Mouse (Mus musculus): ENCODE measurements at regions not wholly inside any gene's neighbourhood (a gene's known extent, or its start where the extent isn't known, plus 50 kb on each side); places are given as distances from the start of the nearest gene placed in this dataset.
"Not testable (repeated sequence)": the region's sequence is repeated elsewhere in the genome, so short reads cannot be mapped to it uniquely, and the experiment has no call there.

DNA sequence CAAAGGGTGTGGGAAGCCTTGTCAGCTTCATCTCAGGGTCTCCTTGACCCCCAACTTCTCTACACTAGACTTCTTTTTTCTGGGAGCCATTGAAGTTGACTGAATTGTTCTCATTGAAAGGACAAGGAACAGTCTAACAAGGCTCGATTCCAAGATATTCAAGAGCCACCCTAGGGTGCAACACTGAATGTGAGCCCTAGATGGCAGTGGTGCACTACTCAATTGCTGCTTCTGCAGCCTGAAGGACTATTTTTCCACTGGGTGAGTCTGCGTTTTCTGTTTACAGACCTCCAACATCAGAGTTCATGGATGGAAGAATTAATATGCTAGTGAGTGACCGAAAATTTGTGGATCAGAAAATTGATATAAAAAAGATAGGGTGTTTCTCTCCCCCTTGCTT is 161.5 kb downstream of the Hpcal1 start:
- TF ChIP-seq POLR2A (IDR thresholded peaks at IDR 0.05; ENCODE audit: borderline replicate concordance, extremely low read depth, low read depth, low read length), result not testable (repeated sequence)
- peak; percentile 64 for TF ChIP-seq CTCF (IDR thresholded peaks at IDR 0.05; ENCODE audit: insufficient read depth, low read length)
